In the genomic region with DNA sequence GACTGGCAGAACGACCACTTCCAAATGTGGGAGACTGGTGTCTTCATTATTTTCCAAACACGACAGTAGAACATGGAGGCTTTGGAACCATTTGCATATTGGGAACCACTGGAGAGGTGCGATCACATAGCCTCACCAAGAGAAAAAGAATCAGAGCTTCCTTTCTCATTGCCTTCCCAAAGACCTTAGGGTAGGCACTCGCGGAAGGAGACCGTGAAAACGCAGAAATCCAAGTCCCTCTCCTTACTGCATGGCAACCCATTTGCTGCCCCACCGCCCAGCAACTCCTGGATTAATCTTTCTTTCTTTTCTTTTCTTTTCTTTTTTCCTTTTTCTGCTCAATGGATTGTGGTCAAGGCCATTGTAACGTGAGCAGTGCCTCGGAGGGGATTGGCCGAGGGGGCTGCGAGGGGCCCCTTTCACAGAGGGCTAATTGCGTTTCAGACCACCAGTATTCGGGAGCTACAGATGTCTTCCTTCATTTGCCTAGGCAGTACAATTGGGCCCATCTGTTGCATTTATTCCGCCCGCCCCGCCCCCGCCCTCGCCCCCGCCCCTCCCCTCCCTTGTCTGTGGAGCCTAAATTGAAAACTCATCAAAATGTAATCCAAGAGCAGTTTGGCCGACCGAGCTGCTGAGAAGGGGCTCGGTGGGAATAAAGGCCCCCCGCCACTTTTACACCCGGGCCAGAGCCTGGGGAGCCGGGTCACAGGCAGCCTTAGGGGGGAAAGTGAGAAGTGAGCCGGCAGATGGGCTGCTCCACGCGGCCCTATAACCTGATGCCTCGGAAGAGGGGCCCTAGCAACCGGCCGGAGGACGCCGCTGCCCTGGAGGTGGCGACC, we compare ENCODE assay signal across 9 mouse cellular contexts. TPM values are rescaled to one million over a fixed set of nuclear protein-coding genes. Genes with fewer than 3 reads are reported as not detected.
DNase-seq lines count a peak whose midpoint lies in the region; ATAC-seq and TF ChIP-seq lines count a peak whose summit lies in the region.
"Had no signal": no experiment of that assay in that cellular context is flagged by ENCODE, and none has a peak within 500 bp of the region (broad histone marks: within the 10 kb centered on the region; RNA-seq: fewer than 3 reads in every experiment).

No protein-coding gene starts in this region.

- no peak overlapping the region for H3K27ac ChIP-seq in heart, embryonic 11.5 days (ENCODE audit: low read depth, low read length)
- H3K27ac ChIP-seq in hindbrain, embryonic 12.5 days = peak overlapping the region; percentile 66
- H3K27ac ChIP-seq in midbrain, embryonic 14.5 days (replicated peaks; ENCODE audit: low read depth, low read length) = peak overlapping the region; percentile 21; the same call in 1 of the 2 replicates

- peaks cover 15% of the 10 kb centered on the region for H3K27me3 ChIP-seq in heart, embryonic 11.5 days (ENCODE audit: control insufficient read depth, insufficient read depth, low read length)
- H3K27me3 ChIP-seq in hindbrain, embryonic 12.5 days = peaks cover 75% of the 10 kb centered on the region
- H3K27me3 ChIP-seq in midbrain, embryonic 14.5 days (ENCODE audit: control insufficient read depth, insufficient read depth, low read length) = peaks cover 26% of the 10 kb centered on the region; the same call in 1 of the 2 replicates

- intact Hi-C loops in heart, postnatal 14 days (cut with DNase I) = no loop called here
- intact Hi-C loops in left cerebral cortex, postnatal 14 days (cut with DNase I) = no loop called here

- no peak for DNase-seq in heart, postnatal 14 days
- DNase-seq in brain, embryonic 14.5 days (ENCODE audit: low read depth) = peak; percentile 91
- peak; percentile 54 for DNase-seq in midbrain, embryonic 14.5 days
- no peak for DNase-seq in right cerebral cortex, postnatal 36 days (ENCODE audit: low spot score in 2 of 2)
- no peak for DNase-seq in left cerebral cortex, postnatal 14 days (ENCODE audit: low spot score in 2 of 2)
- DNase-seq in cerebellum, adult 11 months = no peak
- DNase-seq: lung, postnatal 4 days had no signal

- no peak overlapping the region for H3K9ac ChIP-seq in heart, embryonic 11.5 days (ENCODE audit: low read depth, low read length)
- H3K9ac ChIP-seq in hindbrain, embryonic 12.5 days = no peak overlapping the region
- no peak overlapping the region for H3K9ac ChIP-seq in midbrain, embryonic 14.5 days (replicated peaks; ENCODE audit: low read length)

- no peaks in the 10 kb centered on the region for H3K36me3 ChIP-seq in heart, embryonic 11.5 days (ENCODE audit: control insufficient read depth, insufficient read depth, low read length)
- H3K36me3 ChIP-seq in hindbrain, embryonic 12.5 days = no peaks in the 10 kb centered on the region
- no peaks in the 10 kb centered on the region for H3K36me3 ChIP-seq in midbrain, embryonic 14.5 days (ENCODE audit: control insufficient read depth, insufficient read depth, low read length)

- H3K4me2 ChIP-seq in heart, embryonic 11.5 days = peak overlapping the region; percentile 39
- peak overlapping the region; percentile 45 for H3K4me2 ChIP-seq in hindbrain, embryonic 12.5 days (replicated peaks)
- peak overlapping the region; percentile 43 for H3K4me2 ChIP-seq in midbrain, embryonic 14.5 days (ENCODE audit: low read length)

- no peaks in the 10 kb centered on the region for H3K4me1 ChIP-seq in heart, embryonic 11.5 days (ENCODE audit: control insufficient read depth, insufficient read depth, low read length)
- H3K4me1 ChIP-seq in hindbrain, embryonic 12.5 days = peaks cover 17% of the 10 kb centered on the region
- H3K4me1 ChIP-seq in midbrain, embryonic 14.5 days (ENCODE audit: control insufficient read depth, insufficient read depth, low read length) = peaks cover 18% of the 10 kb centered on the region

- no peak for ATAC-seq in heart, embryonic 11.5 days (replicated peaks; ENCODE audit: insufficient number of reproducible peaks, low FRiP score, low TSS enrichment)
- ATAC-seq in hindbrain, embryonic 12.5 days (ENCODE audit: low FRiP score) = peak; percentile 90
- peak; percentile 76; the same call in 1 of the 2 replicates for ATAC-seq in midbrain, embryonic 14.5 days (ENCODE audit: low FRiP score, low TSS enrichment)

- WGBS in heart, embryonic 11.5 days (ENCODE audit: insufficient replicate concordance) = 7% methylated on average over 35 of the region's 35 CpGs
- 3% methylated on average over 35 of the region's 35 CpGs for WGBS in hindbrain, embryonic 12.5 days
- WGBS in midbrain, embryonic 14.5 days = 2% methylated on average over 35 of the region's 35 CpGs

- no peak for TF ChIP-seq POLR2A in brain, embryonic 14.5 days (IDR thresholded peaks at IDR 0.05; ENCODE audit: borderline replicate concordance, extremely low read depth, insufficient read depth, insufficient read length, poor library complexity, severe bottlenecking)

- no peak overlapping the region for H3K4me3 ChIP-seq in heart, embryonic 11.5 days (ENCODE audit: low read depth, low read length)
- 0 out of 2 replicates have a peak overlapping the region, but pooled peaks have one; percentile 1 for H3K4me3 ChIP-seq in hindbrain, embryonic 12.5 days
- H3K4me3 ChIP-seq in midbrain, embryonic 14.5 days (replicated peaks; ENCODE audit: low read depth, low read length) = no peak overlapping the region

- no peak for TF ChIP-seq CTCF in brain, embryonic 14.5 days (IDR thresholded peaks at IDR 0.05; ENCODE audit: borderline replicate concordance, extremely low read depth, insufficient read depth, insufficient read length)

- no peaks in the 10 kb centered on the region; the same call in 1 of the 2 replicates for H3K9me3 ChIP-seq in heart, embryonic 11.5 days (replicated peaks; ENCODE audit: control insufficient read depth, low read length)
- H3K9me3 ChIP-seq in hindbrain, embryonic 12.5 days (replicated peaks) = peaks cover 11% of the 10 kb centered on the region
- peaks cover 14% of the 10 kb centered on the region; the same call in 1 of the 2 replicates for H3K9me3 ChIP-seq in midbrain, embryonic 14.5 days (ENCODE audit: control insufficient read depth, low read length)

RNA-seq across cellular contexts. Expression of gene Tifab, which starts 29.8 kb away (rescaled TPM):
- 0.33 and 0.55 TPM in 2 replicates for polyA plus RNA-seq in heart, embryonic 11.5 days (2014; fragmentation: Nextera tagmentation; extraction: Ambion mirVana)
- total RNA-seq in heart, postnatal 14 days (2021) = 1 to 10 TPM; 1.3 TPM
- 0.37 and 0.70 TPM in 2 replicates for polyA plus RNA-seq in brain, embryonic 14.5 days (2012; rRNA removed)
- 1.5 and 1.6 TPM in 2 replicates for polyA plus RNA-seq in hindbrain, embryonic 12.5 days (2016; fragmentation: Nextera tagmentation; extraction: Ambion mirVana)
- polyA plus RNA-seq in midbrain, embryonic 14.5 days (2014; fragmentation: Nextera tagmentation; extraction: Ambion mirVana) = 0.43 and 0.64 TPM in 2 replicates
- total RNA-seq in left cerebral cortex, postnatal 14 days (2021) = 1 to 10 TPM; 1.5 to 1.8 TPM

RNA-seq across cellular contexts. Expression of gene Neurog1, which starts 43.5 kb away (rescaled TPM):
- 0.09 TPM in 1 of 2 replicates, not detected in the other for polyA plus RNA-seq in heart, embryonic 11.5 days (2014; fragmentation: Nextera tagmentation; extraction: Ambion mirVana)
- total RNA-seq in heart, postnatal 14 days (2021) = not detected
- 10.1 and 17.1 TPM in 2 replicates for polyA plus RNA-seq in brain, embryonic 14.5 days (2012; rRNA removed)
- polyA plus RNA-seq in hindbrain, embryonic 12.5 days (2016; fragmentation: Nextera tagmentation; extraction: Ambion mirVana) = 18.2 and 21.7 TPM in 2 replicates
- 3.6 and 8.9 TPM in 2 replicates for polyA plus RNA-seq in midbrain, embryonic 14.5 days (2014; fragmentation: Nextera tagmentation; extraction: Ambion mirVana)
- total RNA-seq in left cerebral cortex, postnatal 14 days (2021) = not detected

Comparison
In these comparisons a context has a peak if more than half of its experiments do, and no peak if none do; other contexts are left out.
1. DNase-seq: peak in brain, embryonic 14.5 days (single experiment) and midbrain, embryonic 14.5 days (single experiment); none in heart, postnatal 14 days (0 of 2), right cerebral cortex, postnatal 36 days (0 of 2), left cerebral cortex, postnatal 14 days (0 of 2) and cerebellum, adult 11 months (single experiment).
2. Peak in every context shown above with its lines, with median percentiles within 50 percentile points of each other: H3K4me2 ChIP-seq.